Mouse (Mus musculus) gastrocnemius, postnatal 25 days (tissue): Measurements from ENCODE around the gene Hibadh. TPM values are rescaled to one million over a fixed set of nuclear protein-coding genes. Genes with fewer than 3 reads are reported as not detected.
A peak's percentile ranks its signal among the peaks of the same experiment; 100 is the strongest.

Experiments used
- DNase-seq: peaks from one replicate; pipeline ENCODE4 v3.0.0; 2022
- total RNA-seq, 2 experiments: library from RNA; stranded (reverse); gene quantifications; 1 replicate in 1 of 2; 2 replicates in 1 of 2; pipeline ENCODE4 v1.2.3; 2021

Hibadh gene
- total RNA-seq, 2 experiments from 2014 or later: 107 to 108 TPM

- no peak for DNase-seq
These were observed 72.6 kb downstream of the Hibadh start for GRCm38 (mm10) chr6:52567327-52568299.

DNA sequence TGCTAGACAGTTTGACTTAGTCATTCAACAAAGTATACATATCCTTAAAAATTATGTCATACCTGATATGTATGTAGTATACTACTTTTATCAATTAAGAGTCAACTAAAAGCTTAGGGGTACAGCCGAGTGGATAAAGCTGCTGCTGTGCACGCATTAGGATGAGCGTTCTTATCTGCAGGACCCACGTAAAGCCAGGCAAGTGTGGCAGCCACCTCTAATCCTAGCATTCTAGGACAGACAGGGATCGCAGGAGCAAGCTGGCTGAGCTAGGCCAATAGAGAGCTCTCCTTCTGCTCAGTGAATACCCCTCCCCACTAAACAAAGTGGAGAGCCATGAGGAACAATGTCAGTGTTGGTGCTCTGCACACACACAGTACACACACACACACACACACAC lies 75.0 kb downstream of the Hibadh start:
- no peak for DNase-seq

GRCm38 (mm10) chr6:52562994-52563393 lies 77.2 kb downstream of the Hibadh start:
- DNase-seq: no peak

- no peak for DNase-seq
These were observed 81.1 kb downstream of the Hibadh start for GRCm38 (mm10) chr6:52559041-52559440.

DNA sequence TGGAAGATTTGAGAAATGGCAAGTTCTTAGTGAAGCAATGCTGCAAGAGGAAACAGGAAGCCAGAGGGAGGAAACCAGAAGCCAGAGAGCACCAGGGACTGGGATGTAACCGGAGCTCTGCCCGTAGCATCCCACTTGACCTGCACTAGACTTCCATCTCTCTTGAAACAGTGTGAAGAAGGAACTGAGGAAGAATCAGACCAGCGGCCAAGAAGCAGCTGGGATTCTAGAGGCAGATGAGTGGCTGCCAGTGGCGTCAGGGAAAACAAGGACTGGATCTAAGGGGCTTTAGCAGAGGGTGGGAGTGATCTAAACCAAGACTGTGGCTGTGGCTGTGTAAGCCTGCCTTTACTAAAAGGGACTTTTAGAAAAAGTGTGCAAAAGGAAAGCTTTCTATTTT lies 95.8 kb downstream of the Hibadh start:
- DNase-seq: peak; percentile 13

- no peak for DNase-seq
These were observed 97.7 kb downstream of the Hibadh start for GRCm38 (mm10) chr6:52542464-52542863.

DNA sequence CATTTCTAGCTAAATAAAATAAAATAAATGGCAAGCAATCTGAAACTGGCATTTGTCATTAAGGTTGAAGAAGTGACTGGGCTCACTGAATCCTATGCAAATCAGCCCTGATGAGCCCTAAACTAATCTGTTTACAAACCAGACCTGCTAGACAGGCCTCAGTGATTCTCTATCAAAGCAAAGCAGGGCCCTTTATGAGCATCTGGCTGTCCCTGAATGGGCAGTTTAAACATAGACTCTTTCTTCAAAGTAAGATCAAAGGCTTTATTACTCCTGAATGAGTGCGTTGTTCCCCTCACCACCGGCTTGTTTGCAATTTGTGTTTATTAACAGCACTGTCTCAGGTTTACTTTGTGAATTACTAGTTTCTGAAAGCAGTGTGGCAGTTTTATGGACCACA lies 100.3 kb downstream of the Hibadh start:
- DNase-seq: no peak

- DNase-seq: no peak
These were observed 105.0 kb downstream of the Hibadh start for GRCm38 (mm10) chr6:52535072-52535704.

DNA sequence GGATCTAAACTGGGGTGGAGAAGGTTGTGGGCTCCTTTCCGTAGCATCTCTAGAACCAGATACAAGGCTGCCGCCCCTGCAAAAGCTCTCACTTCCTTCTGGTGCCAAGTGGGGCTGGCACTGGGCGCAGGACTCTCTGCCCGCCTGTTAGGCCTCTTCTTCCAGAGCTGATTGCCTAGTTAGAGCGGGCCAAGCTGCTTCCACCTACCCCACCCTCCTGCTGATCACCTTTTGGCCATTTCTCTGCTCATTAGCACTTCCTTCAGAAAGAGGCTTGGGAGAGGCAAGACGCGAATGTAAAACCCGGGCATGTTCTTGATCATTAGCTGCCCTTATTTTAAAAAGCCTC lies 108.1 kb downstream of the Hibadh start:
- DNase-seq: no peak

- peak; percentile 23 for DNase-seq
These were observed 108.6 kb downstream of the Hibadh start for GRCm38 (mm10) chr6:52531366-52532143.

- no peak for DNase-seq
These were observed 109.3 kb downstream of the Hibadh start for GRCm38 (mm10) chr6:52530861-52531260.

GRCm38 (mm10) chr6:52524226-52524625 lies 116.0 kb downstream of the Hibadh start:
- no peak for DNase-seq

GRCm38 (mm10) chr6:52518704-52519103 lies 121.5 kb downstream of the Hibadh start:
- DNase-seq: no peak

DNA sequence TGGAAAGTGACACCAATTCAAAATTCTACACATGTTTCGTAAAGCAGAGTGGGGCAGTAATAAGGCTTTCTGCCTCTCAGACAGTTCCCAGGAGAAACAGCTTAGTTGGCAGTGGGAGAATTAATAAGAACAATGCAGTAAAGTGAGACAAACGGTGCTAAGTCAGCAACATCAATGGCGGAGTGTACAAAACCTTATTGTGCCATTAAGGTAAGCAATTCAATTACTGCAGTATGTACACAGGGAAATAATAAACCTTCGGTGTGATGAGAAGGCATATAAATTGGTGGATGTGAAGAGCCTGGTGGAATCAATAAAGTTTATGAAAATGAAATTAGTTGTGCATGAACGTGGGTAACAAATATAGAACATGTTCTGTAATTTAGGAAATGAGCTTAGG lies 122.9 kb downstream of the Hibadh start:
- DNase-seq: no peak

- DNase-seq: no peak
These were observed 126.2 kb downstream of the Hibadh start for GRCm38 (mm10) chr6:52513876-52514405.

GRCm38 (mm10) chr6:52508789-52509188 lies 131.4 kb downstream of the Hibadh start:
- DNase-seq: no peak

- DNase-seq: no peak
These were observed 132.2 kb downstream of the Hibadh start for GRCm38 (mm10) chr6:52507946-52508345.

GRCm38 (mm10) chr6:52507171-52507570 lies 133.0 kb downstream of the Hibadh start:
- DNase-seq: peak; percentile 57

DNA sequence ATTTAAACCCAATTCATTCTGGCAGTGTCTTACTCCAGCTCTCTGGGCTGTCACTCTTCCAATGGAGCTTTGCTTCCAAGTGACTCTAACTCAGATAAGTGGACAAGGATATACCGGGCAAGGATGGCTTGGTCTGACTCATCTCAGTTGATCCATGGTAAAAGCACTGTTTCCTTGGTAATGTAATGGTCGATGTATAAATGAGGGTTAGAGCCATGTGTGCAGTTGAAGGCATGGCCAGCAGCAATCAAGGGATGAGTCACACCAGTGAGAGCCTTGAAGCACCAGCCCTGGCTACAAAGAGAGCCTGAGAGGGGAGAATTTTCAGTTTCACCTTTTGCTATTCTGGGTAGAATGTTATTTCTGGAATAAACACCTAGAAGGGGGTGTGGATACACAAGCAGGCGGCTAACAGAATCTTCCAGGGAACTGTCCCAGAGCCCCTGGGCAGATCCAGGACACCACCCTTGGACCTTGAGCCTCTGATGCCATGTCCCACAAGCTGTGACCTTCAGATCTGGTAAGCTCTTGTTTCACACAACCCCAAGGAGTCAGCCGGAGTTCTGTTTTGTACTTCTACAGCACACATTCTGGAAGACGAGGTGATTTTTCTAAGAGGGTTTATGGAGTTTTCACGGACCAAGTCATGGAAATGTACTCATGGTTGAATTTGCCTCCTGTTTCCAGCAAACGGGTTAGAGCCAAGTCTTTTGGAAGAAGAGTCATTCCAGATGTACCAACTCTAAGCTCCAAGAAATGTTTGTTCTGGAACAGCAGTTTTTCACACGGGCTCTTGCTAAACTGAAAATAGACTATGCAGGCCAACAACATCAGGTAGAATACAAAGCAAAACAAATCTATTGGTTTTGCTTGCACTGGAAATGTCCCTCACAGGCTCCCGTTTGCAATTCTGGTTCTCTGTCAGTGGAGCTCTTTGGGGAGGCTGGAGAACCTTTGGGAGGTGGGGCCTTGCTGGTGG lies 134.1 kb downstream of the Hibadh start:
- DNase-seq: peak; percentile 60

DNA sequence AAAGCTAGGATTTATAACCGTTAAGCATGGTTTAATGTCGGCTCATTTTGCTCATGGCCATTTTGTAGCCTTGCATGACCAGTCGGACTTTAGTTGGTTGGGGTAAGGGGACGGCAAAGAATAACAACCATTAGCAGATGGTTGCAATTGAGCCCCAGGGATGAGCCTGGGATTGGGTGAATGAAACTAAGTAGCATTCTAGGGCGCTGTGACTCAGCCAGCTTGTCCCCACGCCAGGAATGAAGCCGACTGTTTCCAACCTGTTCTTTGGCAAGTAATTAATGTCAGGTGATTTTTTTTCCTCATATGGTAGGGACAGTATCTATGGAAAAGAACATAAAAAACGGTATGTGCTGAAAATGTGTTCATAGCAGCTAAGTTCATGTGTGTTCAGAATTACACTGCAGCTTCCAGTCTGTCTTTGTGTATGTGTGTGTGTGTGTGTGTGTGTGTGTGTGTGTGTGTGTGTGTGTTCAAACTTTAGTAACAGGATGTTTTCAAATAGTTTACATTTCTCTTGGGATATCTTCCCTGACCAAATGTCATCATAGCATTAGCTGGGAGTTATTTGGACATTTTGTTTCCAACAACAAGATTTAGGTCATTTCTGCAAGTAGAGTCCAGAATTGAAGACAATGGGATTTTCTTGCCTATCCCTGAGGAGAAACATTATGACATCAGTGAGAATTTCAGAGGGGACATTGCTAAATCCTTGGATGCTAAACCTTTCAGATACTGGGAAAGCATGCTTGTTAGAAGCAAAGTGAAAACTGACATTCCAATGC lies 135.3 kb downstream of the Hibadh start:
- DNase-seq: peak; percentile 65
